Mouse (Mus musculus): ENCODE measurements around the gene Slc1a3. TPM values are rescaled to one million over a fixed set of nuclear protein-coding genes. Genes with fewer than 3 reads are reported as not detected.

Gene Slc1a3
- total and polyA plus RNA-seq, 3 experiments: 4.5 to 12.6 (median 6.5) TPM

DNA sequence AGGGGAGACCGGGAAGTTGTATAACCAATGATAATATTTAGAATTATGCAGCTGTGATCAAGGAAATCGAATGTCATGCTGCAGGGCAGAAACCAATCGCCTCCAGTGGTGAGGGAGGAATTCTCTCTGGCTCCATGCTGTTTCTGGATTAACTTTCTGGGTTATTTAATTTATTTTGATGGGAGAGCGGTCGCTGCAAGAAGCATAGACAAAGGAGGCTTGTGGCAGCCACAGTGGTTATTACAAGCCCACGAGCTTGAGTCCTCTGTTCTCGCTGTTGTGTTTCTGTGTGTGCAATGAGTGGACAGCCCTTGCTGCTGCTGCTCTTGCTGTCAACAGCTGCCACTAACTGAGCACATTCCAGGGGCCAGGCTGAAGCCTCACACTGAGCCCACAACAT is 28.6 kb downstream of the Slc1a3 start:
- H3K4me1 ChIP-seq (ENCODE audit: control insufficient read depth in 1 of 2, insufficient read depth in 2 of 2): peaks cover 14 to 46% of the 10 kb centered on the region in 2 experiments
- no peaks in the 10 kb centered on the region for H3K9me3 ChIP-seq (replicated peaks; ENCODE audit: low read length)
- no peak for DNase-seq (ENCODE audit: extremely low read depth)
- H3K4me3 ChIP-seq (replicated peaks in 1 of 3; ENCODE audit: low read depth in 2 of 3, low read length in 2 of 3, poor library complexity in 1 of 3): no peak overlapping the region
- dilution Hi-C loops (cut with MboI; ENCODE audit: extremely low pct_ligation_motif_present, extremely low pct_unique_long_range_greater_than_20kb, low sequenced_read_pairs): no loop called here
- H3K4me2 ChIP-seq (ENCODE audit: insufficient read depth, low read depth, poor library complexity, severe bottlenecking): peak overlapping the region; percentile 36; the same call in 1 of the 2 replicates
- H3K79me2 ChIP-seq (replicated peaks; ENCODE audit: control insufficient read depth, extremely low read depth, insufficient read depth, poor library complexity, severe bottlenecking): 0 out of 2 replicates have a peak, but pooled peaks cover 3% of the 10 kb centered on the region
- TF ChIP-seq MAZ (IDR thresholded peaks at IDR 0.05; ENCODE audit: low read depth, low read length) (no peak), MEF2A (IDR thresholded peaks at IDR 0.05; ENCODE audit: borderline replicate concordance, low read depth, low read length) (no peak), EP300 (IDR thresholded peaks at IDR 0.05; ENCODE audit: low read length) (no peak), SIN3A (IDR thresholded peaks at IDR 0.05; ENCODE audit: low read length) (no peak), GABPA (IDR thresholded peaks at IDR 0.05; ENCODE audit: insufficient replicate concordance, low read depth, low read length) (no peak), ETS1 (conservative IDR thresholded peaks at IDR 0.05; ENCODE audit: low read depth, low read length) (no peak), JUN (IDR thresholded peaks at IDR 0.05; ENCODE audit: insufficient read depth, low read depth, low read length) (no peak), TCF12 (IDR thresholded peaks at IDR 0.05; ENCODE audit: low read depth, low read length) (no peak), ZC3H11A (IDR thresholded peaks at IDR 0.05; ENCODE audit: low read depth, low read length) (no peak), USF1 (IDR thresholded peaks at IDR 0.05; ENCODE audit: low read depth, low read length) (no peak), POLR2A (IDR thresholded peaks at IDR 0.05; ENCODE audit: low read depth, low read length) (no peak)
- no peak overlapping the region for H3K9ac ChIP-seq (ENCODE audit: insufficient read depth, low read depth)
- peaks cover 0 to 3% of the 10 kb centered on the region in 2 experiments for H3K36me3 ChIP-seq (replicated peaks in 1 of 2; ENCODE audit: control insufficient read depth in 1 of 2, insufficient read depth in 1 of 2, low read length in 1 of 2)
- in situ Hi-C loops (cut with MboI; ENCODE audit: low pct_ligation_motif_present, low pct_unique_long_range_greater_than_20kb, low sequenced_read_pairs): no loop called here
- no peak overlapping the region for H3K27ac ChIP-seq (ENCODE audit: insufficient read depth, low read depth)
- H3K27me3 ChIP-seq (replicated peaks): no peaks in the 10 kb centered on the region

DNA sequence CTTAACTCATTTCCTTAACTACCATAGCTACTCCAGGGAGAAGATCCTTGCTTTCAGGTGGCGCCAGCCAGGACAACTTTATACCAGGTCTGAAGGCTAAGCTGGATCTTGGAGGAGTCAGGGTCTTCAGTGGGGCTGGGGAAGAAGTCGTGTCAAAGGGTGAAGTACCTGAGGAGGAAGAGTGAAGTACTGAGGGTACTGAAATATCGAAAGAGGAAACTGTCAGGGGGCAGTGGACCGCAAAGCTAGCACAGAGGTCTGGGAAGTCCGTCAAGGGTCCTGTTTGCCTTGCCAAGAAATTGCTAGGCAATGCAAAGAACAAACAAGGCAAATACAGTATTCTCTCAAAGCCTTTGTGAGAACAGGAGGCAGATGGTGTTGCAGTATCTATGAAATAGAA is 29.6 kb downstream of the Slc1a3 start:
- Histone ChIP-seq H3K27me3 (replicated peaks) (no peaks in the 10 kb centered on the region), H3K36me3 (replicated peaks in 1 of 2; ENCODE audit: control insufficient read depth in 1 of 2, insufficient read depth in 1 of 2, low read length in 1 of 2) (no peaks in the 10 kb centered on the region), H3K4me3 (replicated peaks in 1 of 3; ENCODE audit: low read depth in 2 of 3, low read length in 2 of 3, poor library complexity in 1 of 3) (no peak overlapping the region), H3K27ac (ENCODE audit: insufficient read depth, low read depth) (peak overlapping the region; percentile 20; the same call in 1 of the 2 replicates), H3K79me2 (replicated peaks; ENCODE audit: control insufficient read depth, extremely low read depth, insufficient read depth, poor library complexity, severe bottlenecking) (no peaks in the 10 kb centered on the region), H3K4me1 (ENCODE audit: control insufficient read depth in 1 of 2, insufficient read depth in 2 of 2) (peaks cover 14 to 50% of the 10 kb centered on the region in 2 experiments), H3K9ac (ENCODE audit: insufficient read depth, low read depth) (no peak overlapping the region), H3K4me2 (ENCODE audit: insufficient read depth, low read depth, poor library complexity, severe bottlenecking) (peak overlapping the region; percentile 94), H3K9me3 (replicated peaks; ENCODE audit: low read length) (no peaks in the 10 kb centered on the region)
- in situ Hi-C loops (cut with MboI; ENCODE audit: low pct_ligation_motif_present, low pct_unique_long_range_greater_than_20kb, low sequenced_read_pairs) (no loop called here), dilution Hi-C loops (cut with MboI; ENCODE audit: extremely low pct_ligation_motif_present, extremely low pct_unique_long_range_greater_than_20kb, low sequenced_read_pairs) (no loop called here)
- no peak for TF ChIP-seq MAX (IDR thresholded peaks at IDR 0.05; ENCODE audit: low read length)
- TF ChIP-seq EP300 (IDR thresholded peaks at IDR 0.05; ENCODE audit: low read length): peak; percentile 50; the same call in 1 of the 2 replicates
- no peak for TF ChIP-seq SMC3 (IDR thresholded peaks at IDR 0.05; ENCODE audit: low read depth, low read length)
- 0 out of 2 replicates have a peak, but pooled peaks have one; percentile 27 for TF ChIP-seq MXI1 (IDR thresholded peaks at IDR 0.05; ENCODE audit: low read depth, low read length)
- TF ChIP-seq IRF4 (IDR thresholded peaks at IDR 0.05; ENCODE audit: low read depth, low read length): peak; percentile 27; the same call in 1 of the 2 replicates
- DNase-seq (ENCODE audit: extremely low read depth): no peak
